Mouse (Mus musculus) liver, embryonic 14.5 days (tissue): ENCODE results near the gene Crybb2.

ENCODE experiments used
- CTCF ChIP-seq: IDR thresholded peaks from 2 replicates; pipeline ENCODE4 v1.5.1; 2016; ENCODE audit warnings: antibody characterized with exemption, low read depth, control low read depth
- EP300 ChIP-seq: IDR thresholded peaks from 2 replicates; pipeline ENCODE4 v1.6.1; 2016; ENCODE audit warnings: antibody characterized with exemption, low read depth

- no peak for TF ChIP-seq CTCF
- no peak for TF ChIP-seq EP300
Observed at GRCm38 (mm10) chr5:113043531-113043930, 26.4 kb downstream of the Crybb2 start.
